Mouse (Mus musculus): ENCODE data around the gene Pgpep1. TPM values are rescaled to one million over a fixed set of nuclear protein-coding genes. Genes with fewer than 3 reads are reported as not detected.

The Pgpep1 gene
- polyA plus RNA-seq, 1 experiment from 2014 or later: 70.1 TPM

DNA sequence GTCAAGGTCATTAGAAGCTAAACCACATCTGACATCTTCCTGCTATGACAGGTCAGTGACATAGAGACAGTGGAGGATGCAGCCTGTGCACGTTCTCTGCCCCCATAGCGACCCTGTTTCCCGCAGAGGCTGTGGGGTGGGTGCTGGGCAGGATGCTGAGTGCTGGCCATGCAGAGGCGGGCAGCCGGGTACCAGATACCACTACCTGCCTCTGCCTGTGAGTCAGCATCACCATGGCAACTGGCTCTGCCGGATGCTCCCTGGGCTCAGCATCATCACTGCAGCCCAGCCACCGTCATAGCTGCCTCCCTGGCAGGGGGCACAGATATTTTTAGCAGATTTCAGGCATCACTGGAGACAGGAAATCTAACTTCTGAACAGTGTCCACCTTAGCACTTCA lies 24.1 kb upstream of the Pgpep1 start:
- Histone ChIP-seq H3K9ac (0 out of 2 replicates have a peak overlapping the region, but pooled peaks have one; percentile 8), H3K36me3 (replicated peaks) (peaks cover 2% of the 10 kb centered on the region; the same call in 1 of the 2 replicates), H3K27me3 (replicated peaks) (no peaks in the 10 kb centered on the region), H3K27ac (peak overlapping the region; percentile 56; the same call in 1 of the 2 replicates), H3K9me3 (no peaks in the 10 kb centered on the region), H3K4me2 (no peak overlapping the region), H3K4me3 (no peak overlapping the region), H3K4me1 (peaks cover 5% of the 10 kb centered on the region)
- peak; percentile 74 for ATAC-seq (replicated peaks)
- 41% methylated on average over 7 of the region's 7 CpGs for WGBS

DNA sequence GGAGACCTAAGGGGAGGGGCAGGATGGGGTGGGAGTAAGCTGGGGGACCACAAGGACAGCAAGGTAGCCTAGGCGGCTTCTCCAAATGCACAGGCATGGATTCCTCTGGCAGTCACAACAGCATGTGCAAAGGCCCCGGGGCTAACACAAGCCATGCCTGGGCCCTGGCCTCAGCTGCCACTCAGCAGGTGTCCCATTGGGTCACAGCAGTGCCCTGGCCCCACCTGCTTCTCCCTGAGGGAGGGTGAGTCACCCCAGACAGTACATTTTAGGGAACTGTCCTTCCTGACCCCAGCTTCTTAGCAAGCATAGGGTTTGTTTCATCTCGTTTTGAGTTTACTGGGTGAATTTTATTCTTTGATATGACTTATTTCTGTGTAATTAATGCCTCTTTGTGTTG lies 22.5 kb upstream of the Pgpep1 start:
- Histone ChIP-seq H3K27ac (no peak overlapping the region), H3K9me3 (no peaks in the 10 kb centered on the region), H3K36me3 (replicated peaks) (peaks cover 13% of the 10 kb centered on the region; the same call in 1 of the 2 replicates), H3K4me1 (peaks cover 5% of the 10 kb centered on the region), H3K4me3 (no peak overlapping the region), H3K27me3 (replicated peaks) (no peaks in the 10 kb centered on the region), H3K4me2 (no peak overlapping the region), H3K9ac (no peak overlapping the region)
- WGBS: 74% methylated on average over 3 of the region's 3 CpGs
- ATAC-seq (replicated peaks): no peak

DNA sequence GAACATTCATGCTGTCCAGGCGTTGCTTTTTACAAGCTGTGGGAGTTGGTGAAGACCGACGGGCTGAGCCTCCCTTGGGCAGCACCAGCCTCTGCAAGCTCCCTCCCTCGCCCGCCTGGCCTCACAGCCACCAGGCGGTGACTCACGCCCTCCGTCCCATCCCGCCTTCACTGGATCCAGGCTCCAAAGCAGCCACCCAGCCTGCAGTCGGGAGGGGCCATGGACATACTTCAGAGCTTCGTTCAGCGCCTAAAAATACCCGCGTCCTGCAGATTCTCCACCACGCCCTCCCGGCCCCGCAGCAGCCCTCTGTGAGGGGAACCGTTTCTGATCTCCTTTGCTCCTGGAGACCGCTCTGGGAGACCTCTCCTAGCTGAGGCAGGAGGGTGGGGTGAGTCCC lies 22.0 kb upstream of the Pgpep1 start:
- Histone ChIP-seq H3K9me3 (no peaks in the 10 kb centered on the region), H3K9ac (no peak overlapping the region), H3K4me1 (peaks cover 5% of the 10 kb centered on the region), H3K36me3 (replicated peaks) (peaks cover 13% of the 10 kb centered on the region; the same call in 1 of the 2 replicates), H3K4me3 (no peak overlapping the region), H3K27me3 (replicated peaks) (no peaks in the 10 kb centered on the region), H3K4me2 (no peak overlapping the region; the same call in 1 of the 2 replicates), H3K27ac (no peak overlapping the region)
- ATAC-seq (replicated peaks): no peak
- WGBS: 8% methylated on average over 19 of the region's 19 CpGs

DNA sequence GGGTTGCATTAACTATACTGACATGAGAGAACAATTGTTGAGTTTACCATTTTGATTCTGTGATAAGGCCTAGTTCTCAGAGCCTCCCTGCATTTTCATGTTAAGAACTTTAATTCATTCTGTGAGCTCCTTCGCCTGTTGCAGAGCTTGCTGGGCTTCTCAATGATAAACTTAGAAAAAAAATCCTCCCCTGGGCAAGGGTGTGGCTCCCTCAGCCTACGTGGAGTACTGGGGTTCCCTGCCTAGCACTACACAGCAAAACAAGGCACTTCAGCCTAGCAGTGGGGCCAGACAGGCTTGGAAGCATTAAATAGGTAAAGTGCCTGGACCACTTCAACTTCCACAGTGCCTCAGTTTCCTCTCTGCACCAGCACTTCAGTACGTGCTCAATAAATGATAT lies 21.2 kb upstream of the Pgpep1 start:
- Histone ChIP-seq H3K9ac (no peak overlapping the region), H3K27me3 (replicated peaks) (no peaks in the 10 kb centered on the region), H3K4me3 (no peak overlapping the region), H3K9me3 (no peaks in the 10 kb centered on the region), H3K4me2 (no peak overlapping the region), H3K27ac (no peak overlapping the region), H3K36me3 (replicated peaks) (peaks cover 13% of the 10 kb centered on the region; the same call in 1 of the 2 replicates), H3K4me1 (peaks cover 5% of the 10 kb centered on the region)
- WGBS: 83% methylated on average over 3 of the region's 3 CpGs
- no peak for ATAC-seq (replicated peaks)

DNA sequence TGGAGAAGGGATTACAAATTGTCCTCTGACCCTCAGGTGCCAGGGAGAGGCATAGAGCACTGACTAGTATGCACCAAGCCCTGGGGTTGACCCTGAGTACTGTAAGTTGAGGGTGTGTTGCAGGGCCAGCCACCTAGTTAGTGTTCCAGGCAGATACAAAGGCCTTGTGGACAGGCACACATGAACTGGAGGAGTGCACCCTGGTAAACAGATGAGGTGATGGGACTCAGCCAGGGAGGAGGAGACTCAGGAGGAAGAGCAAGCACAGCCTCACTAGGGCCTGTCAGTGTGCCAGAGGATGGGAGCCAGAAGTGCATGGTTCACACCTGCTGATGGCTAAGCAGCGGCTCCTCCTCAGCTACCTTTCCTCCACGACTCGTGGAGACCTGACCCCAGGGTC lies 19.9 kb upstream of the Pgpep1 start:
- WGBS: 88% methylated on average over 3 of the region's 3 CpGs
- Histone ChIP-seq H3K9ac (no peak overlapping the region), H3K9me3 (no peaks in the 10 kb centered on the region), H3K4me1 (peaks cover 5% of the 10 kb centered on the region), H3K4me2 (no peak overlapping the region), H3K27me3 (replicated peaks) (no peaks in the 10 kb centered on the region), H3K27ac (no peak overlapping the region), H3K4me3 (no peak overlapping the region), H3K36me3 (replicated peaks) (peaks cover 13% of the 10 kb centered on the region; the same call in 1 of the 2 replicates)
- no peak for ATAC-seq (replicated peaks)

DNA sequence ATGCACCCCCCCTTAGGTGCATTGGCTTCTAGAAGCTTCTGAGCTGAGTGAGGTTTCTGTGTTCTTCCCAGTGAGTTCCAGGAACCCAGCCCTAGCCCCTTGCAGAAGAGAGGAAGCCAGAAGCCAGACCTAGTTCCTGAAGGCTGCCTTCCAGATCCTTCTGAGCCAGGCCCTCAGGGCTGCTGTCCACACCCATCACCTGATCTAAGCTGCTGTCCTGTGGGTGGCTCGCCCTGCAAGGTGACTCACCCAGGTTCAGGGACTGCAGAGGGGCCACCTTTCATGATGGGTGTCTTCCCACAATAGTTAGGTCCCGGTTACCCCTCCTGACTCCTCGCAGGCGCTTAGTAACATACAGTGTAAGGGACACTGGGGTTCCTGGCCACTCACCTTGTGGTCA lies 19.2 kb upstream of the Pgpep1 start:
- Histone ChIP-seq H3K36me3 (replicated peaks) (peaks cover 13% of the 10 kb centered on the region; the same call in 1 of the 2 replicates), H3K4me3 (no peak overlapping the region), H3K4me1 (peaks cover 10% of the 10 kb centered on the region), H3K4me2 (no peak overlapping the region), H3K9me3 (no peaks in the 10 kb centered on the region), H3K9ac (no peak overlapping the region), H3K27me3 (replicated peaks) (no peaks in the 10 kb centered on the region), H3K27ac (no peak overlapping the region)
- ATAC-seq (replicated peaks): no peak
- 96% methylated on average over 4 of the region's 4 CpGs for WGBS

DNA sequence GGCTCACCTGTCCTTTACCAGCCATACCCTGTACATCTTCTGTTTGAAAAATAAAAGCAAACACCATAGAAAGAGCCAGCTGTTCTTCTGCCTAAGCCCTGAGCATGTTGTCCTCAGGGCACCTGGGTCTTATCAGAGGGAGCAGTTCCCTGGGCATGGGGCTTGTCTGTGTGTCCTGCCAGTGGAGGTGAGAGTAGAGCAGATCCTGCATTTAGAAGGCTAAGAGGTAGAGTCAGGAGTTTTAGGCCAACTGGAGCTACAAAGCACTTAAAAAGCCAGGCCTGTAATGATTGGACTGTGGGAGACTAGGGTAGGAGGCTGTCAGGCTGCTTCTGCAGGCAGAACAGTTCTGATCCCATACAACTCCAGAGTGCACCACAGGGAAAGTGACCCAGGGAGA lies 18.5 kb upstream of the Pgpep1 start:
- Histone ChIP-seq H3K4me1 (peaks cover 14% of the 10 kb centered on the region), H3K4me2 (no peak overlapping the region), H3K36me3 (replicated peaks) (peaks cover 13% of the 10 kb centered on the region; the same call in 1 of the 2 replicates), H3K4me3 (no peak overlapping the region), H3K27me3 (replicated peaks) (no peaks in the 10 kb centered on the region), H3K9me3 (no peaks in the 10 kb centered on the region), H3K9ac (no peak overlapping the region), H3K27ac (no peak overlapping the region)
- ATAC-seq (replicated peaks): no peak

DNA sequence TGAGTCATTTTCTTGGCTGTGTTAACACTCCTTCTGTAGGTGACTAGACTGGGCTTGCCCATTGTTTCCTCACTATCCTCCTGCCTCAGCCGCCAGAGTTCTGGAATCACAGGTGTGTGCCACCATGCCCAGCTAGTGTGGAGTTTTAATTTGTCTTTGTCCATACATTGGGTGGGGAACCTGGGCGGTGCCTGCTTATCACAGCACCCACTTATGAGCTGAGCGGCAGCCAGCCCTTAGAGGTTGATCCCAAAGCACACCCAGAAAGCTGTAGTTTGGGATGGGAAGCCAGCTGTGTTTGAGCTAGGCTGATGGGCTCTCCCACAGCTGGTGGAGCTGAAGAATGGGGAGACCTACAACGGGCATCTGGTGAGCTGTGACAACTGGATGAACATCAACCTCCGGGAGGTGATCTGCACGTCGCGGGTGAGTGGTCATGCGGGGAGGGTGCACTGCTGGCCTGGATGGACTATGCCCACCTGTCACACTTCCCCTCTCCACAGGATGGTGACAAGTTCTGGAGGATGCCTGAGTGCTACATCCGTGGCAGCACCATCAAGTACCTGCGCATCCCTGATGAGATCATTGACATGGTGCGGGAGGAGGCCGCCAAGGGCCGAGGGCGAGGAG lies 17.4 kb upstream of the Pgpep1 start:
- H3K27me3 ChIP-seq (replicated peaks): no peaks in the 10 kb centered on the region
- no peak overlapping the region for H3K9ac ChIP-seq
- no peak overlapping the region for H3K27ac ChIP-seq
- WGBS: 93% methylated on average over 15 of the region's 15 CpGs
- H3K9me3 ChIP-seq: no peaks in the 10 kb centered on the region
- peaks cover 13% of the 10 kb centered on the region; the same call in 1 of the 2 replicates for H3K36me3 ChIP-seq (replicated peaks)
- ATAC-seq (replicated peaks): no peak
- no peak overlapping the region for H3K4me2 ChIP-seq
- H3K4me3 ChIP-seq: no peak overlapping the region
- H3K4me1 ChIP-seq: peaks cover 16% of the 10 kb centered on the region

DNA sequence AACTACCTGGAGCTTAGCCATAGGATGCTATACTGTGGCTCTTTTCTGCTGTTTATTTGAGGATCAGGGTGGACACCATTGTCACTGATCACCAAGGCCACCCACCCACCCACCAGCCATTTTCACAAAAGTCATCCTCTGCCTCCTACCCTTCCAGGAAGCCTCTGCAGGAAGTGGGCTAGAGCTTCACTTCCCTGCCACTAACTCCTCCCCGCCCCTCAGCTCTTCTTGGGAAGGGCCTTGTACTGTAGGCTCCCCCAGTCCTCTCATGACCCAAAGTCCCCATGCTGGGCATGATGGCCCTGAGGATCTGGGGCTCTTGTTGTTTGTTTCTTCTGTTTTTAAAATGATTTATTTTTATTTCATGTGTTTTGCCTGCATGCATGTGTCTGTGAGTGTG lies 15.1 kb upstream of the Pgpep1 start:
- ATAC-seq (replicated peaks): no peak

DNA sequence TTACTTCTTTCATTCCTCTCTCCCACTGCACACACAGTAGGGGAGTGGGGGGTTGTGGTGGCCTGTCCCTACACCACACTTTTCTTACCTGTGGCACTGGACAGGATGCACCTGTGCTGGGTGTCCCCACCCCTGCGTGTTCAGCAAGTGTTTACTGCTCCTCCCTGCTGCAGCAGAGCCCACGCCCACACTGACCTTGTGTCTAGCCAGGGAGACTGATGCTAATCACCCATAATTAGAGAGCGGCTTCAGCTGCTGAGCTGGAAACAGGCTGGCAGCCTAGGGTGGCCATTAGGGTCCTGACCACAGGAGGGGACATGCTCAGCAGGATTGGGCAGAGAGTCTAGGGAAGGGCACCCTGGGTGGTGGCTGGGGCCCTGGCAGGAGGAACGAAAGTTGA lies 14.5 kb upstream of the Pgpep1 start:
- WGBS: 88% methylated on average over 4 of the region's 4 CpGs
- Histone ChIP-seq H3K27ac (peak overlapping the region; percentile 98; the same call in 1 of the 2 replicates), H3K4me1 (peaks cover 21% of the 10 kb centered on the region), H3K4me2 (0 out of 2 replicates have a peak overlapping the region, but pooled peaks have one; percentile 77), H3K9me3 (no peaks in the 10 kb centered on the region), H3K4me3 (no peak overlapping the region), H3K27me3 (replicated peaks) (no peaks in the 10 kb centered on the region), H3K9ac (peak overlapping the region; percentile 58), H3K36me3 (replicated peaks) (peaks cover 13% of the 10 kb centered on the region; the same call in 1 of the 2 replicates)
- ATAC-seq (replicated peaks): no peak

More for the DNA sequence above, 15.1 kb upstream of the Pgpep1 start:
- 85% methylated on average over 1 of the region's 1 CpGs for WGBS
- H3K4me1 ChIP-seq: peaks cover 21% of the 10 kb centered on the region
- no peak overlapping the region for H3K27ac ChIP-seq
- H3K9ac ChIP-seq: no peak overlapping the region
- H3K9me3 ChIP-seq: no peaks in the 10 kb centered on the region
- H3K4me2 ChIP-seq: no peak overlapping the region
- H3K27me3 ChIP-seq (replicated peaks): no peaks in the 10 kb centered on the region
- H3K36me3 ChIP-seq (replicated peaks): peaks cover 13% of the 10 kb centered on the region; the same call in 1 of the 2 replicates
- no peak overlapping the region for H3K4me3 ChIP-seq

DNA sequence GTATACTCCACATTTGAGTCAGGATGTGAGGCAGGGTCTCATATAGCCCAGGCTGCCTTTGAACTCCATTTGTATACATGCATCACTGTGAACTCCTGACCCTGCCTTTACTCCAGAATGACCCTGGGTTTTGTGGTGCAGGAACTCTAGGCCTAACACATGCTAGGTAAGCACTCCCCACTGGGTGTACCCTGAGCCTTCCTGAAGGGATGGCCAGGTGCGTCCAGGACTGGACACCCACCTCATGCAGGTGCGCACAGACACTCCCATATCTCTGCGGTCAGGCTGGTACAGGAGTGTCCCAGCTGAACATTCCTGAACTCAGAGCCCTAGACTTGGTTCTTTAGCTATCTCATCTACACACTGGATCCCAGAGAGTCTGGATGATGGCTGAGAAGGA lies 13.9 kb upstream of the Pgpep1 start:
- H3K9me3 ChIP-seq: no peaks in the 10 kb centered on the region
- 96% methylated on average over 3 of the region's 3 CpGs for WGBS
- H3K4me1 ChIP-seq: peaks cover 21% of the 10 kb centered on the region
- H3K27me3 ChIP-seq (replicated peaks): no peaks in the 10 kb centered on the region
- H3K36me3 ChIP-seq (replicated peaks): peaks cover 9% of the 10 kb centered on the region; the same call in 1 of the 2 replicates
- H3K27ac ChIP-seq: peak overlapping the region; percentile 98
- H3K4me3 ChIP-seq: peak overlapping the region; percentile 57
- peak; percentile 6 for ATAC-seq (replicated peaks)
- H3K4me2 ChIP-seq: peak overlapping the region; percentile 77
- peak overlapping the region; percentile 58 for H3K9ac ChIP-seq

DNA sequence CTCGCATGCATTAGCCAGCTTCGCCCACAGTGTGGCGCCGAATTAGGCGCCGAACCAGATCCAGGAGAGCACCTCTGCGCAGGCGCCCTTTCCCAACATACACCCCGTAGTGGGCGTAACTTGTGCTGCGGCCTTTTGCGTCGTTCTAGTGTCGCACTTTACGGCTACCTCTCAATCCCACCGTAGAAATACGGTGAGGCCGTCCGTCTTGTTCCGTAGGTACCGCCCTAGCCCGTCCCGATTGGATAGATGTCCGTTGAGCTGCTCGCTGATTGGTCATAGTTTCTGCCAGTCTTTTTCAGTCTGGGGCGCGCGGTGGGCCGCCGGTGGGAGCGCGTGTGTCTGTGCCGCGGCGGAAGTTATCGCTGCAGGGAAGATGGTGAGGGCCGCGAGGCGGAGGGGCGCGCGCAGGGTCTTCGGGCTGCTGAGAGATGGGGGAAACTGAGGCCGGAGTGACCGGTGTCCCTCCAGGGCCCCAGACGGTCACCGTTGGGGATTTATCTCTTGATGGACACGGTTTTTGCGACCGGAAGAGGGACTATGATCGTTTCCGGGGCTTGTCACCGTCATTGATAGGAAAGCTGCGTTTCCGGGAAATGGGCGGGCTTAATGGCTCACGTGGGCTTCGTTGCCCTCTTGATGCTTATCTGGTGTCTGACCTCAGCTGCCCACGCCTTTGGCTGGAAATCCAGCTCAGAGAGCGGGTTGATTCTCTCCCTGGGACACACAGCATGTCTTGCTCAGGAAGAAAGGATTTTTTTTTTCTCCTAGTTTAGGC lies 13.1 kb upstream of the Pgpep1 start, which contains the start of gene Lsm4:
Gene Lsm4 (plus strand): TSS at position 170 of the 778 bp plus-strand sequence.
- H3K27ac ChIP-seq: peak within 1 kb of the TSS; percentile 98
- H3K4me2 ChIP-seq: peak within 1 kb of the TSS; percentile 77
- under 1% methylated on average over 60 of the region's 60 CpGs for WGBS
- H3K4me3 ChIP-seq: peak within 1 kb of the TSS; percentile 57
- H3K27me3 ChIP-seq (replicated peaks): no peaks in the 10 kb centered on the region
- no peaks in the 10 kb centered on the region for H3K9me3 ChIP-seq
- 0 out of 2 replicates have a peak, but pooled peaks cover 1% of the 10 kb centered on the region for H3K36me3 ChIP-seq (replicated peaks)
- H3K4me1 ChIP-seq: peaks cover 21% of the 10 kb centered on the region
- ATAC-seq (replicated peaks): peak; percentile 97
- peak within 1 kb of the TSS; percentile 58 for H3K9ac ChIP-seq

Measured in midbrain, embryonic 15.5 days (tissue).